Mouse (Mus musculus) brain, embryonic 14.5 days (tissue): ENCODE measurements at regions not wholly inside any gene's neighbourhood (a gene's known extent, or its start where the extent isn't known, plus 50 kb on each side); places are given as distances from the start of the nearest gene placed in this dataset.

Experiments used
- CTCF ChIP-seq: fragments of 200-500 bp; IDR thresholded peaks from 2 replicates; pipeline ENCODE4 v1.5.1; 2012; ENCODE audit warnings: inconsistent platforms, mild to moderate bottlenecking, moderate library complexity, borderline replicate concordance; ENCODE audit not compliant: insufficient read depth, insufficient read length; ENCODE audit errors: extremely low read depth
- POLR2A ChIP-seq: fragments of 200-500 bp; IDR thresholded peaks from 2 replicates; pipeline ENCODE4 v1.6.1; 2012; ENCODE audit warnings: mild to moderate bottlenecking, inconsistent platforms, borderline replicate concordance; ENCODE audit not compliant: poor library complexity, insufficient read depth, insufficient read length, severe bottlenecking; ENCODE audit errors: extremely low read depth

DNA sequence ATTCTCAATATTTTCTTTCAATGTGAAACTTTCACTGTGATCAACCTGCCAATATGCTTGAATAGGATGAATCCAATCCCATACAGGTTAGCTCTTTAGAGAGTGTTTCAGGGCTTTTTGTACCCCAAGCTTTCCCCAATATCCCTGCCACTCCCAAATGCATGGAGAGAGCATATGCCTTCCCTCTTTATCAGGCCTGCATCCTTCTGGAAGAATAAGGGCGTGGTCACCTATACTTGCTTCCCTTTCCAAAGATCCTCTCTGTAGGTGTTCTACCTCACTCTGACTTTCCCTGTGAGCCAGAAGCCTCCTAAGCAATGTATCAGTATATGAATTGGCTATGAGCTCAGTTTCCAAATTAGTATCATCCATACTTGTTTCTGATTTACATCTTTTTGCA lies 713.8 kb downstream of the Ankrd7 start:
- no peak for TF ChIP-seq POLR2A
- no peak for TF ChIP-seq CTCF
